8 mouse cellular contexts compared by ENCODE assay signal in genomic region chr11:101448274-101448746, GRCm38 (mm10). TPM values are rescaled to one million over a fixed set of nuclear protein-coding genes. Genes with fewer than 3 reads are reported as not detected.
DNase-seq lines count a peak whose midpoint lies in the region; ATAC-seq lines count a peak whose summit lies in the region.

Ifi35 (plus strand) TSS chr11:101448407.

- peak; percentile 48 for DNase-seq in layer of hippocampus, adult 9-11 months
- DNase-seq in layer of hippocampus, adult 18-20 months (ENCODE audit: low spot score in 2 of 2), result no peak
- DNase-seq in c-Kit-positive CD71-positive TER-119-positive erythroid progenitor cells, embryonic 14.5 days (ENCODE audit: low spot score), result peak; percentile 93
- peak; percentile 89 to 90 for DNase-seq in heart, adult 9 months (ENCODE audit: low spot score in 2 of 2)
- peak; percentile 97 for DNase-seq in lung, postnatal 36 days

- ATAC-seq in kidney, embryonic 15.5 days (replicated peaks; ENCODE audit: low FRiP score), result peak; percentile 78
- ATAC-seq in stomach, embryonic 14.5 days (ENCODE audit: insufficient number of reproducible peaks, insufficient read depth, low FRiP score, low read depth), result peak; percentile 70
- no peak for ATAC-seq in cerebellum, adult (ENCODE audit: insufficient number of reproducible peaks, low FRiP score, low TSS enrichment)

- H3K27me3 ChIP-seq in kidney, embryonic 15.5 days, result no peaks in the 10 kb centered on the region
- no peaks in the 10 kb centered on the region for H3K27me3 ChIP-seq in stomach, embryonic 14.5 days (ENCODE audit: control insufficient read depth, insufficient read depth, low read length)

- H3K27ac ChIP-seq in kidney, embryonic 15.5 days, result peak within 1 kb of the TSS; percentile 59
- H3K27ac ChIP-seq in stomach, embryonic 14.5 days (ENCODE audit: low read length), result peak within 1 kb of the TSS; percentile 77

- peak within 1 kb of the TSS; percentile 45 for H3K4me3 ChIP-seq in kidney, embryonic 15.5 days (replicated peaks)
- H3K4me3 ChIP-seq in stomach, embryonic 14.5 days (ENCODE audit: low read depth, low read length), result peak within 1 kb of the TSS; percentile 40

- H3K9me3 ChIP-seq in kidney, embryonic 15.5 days (replicated peaks), result no peaks in the 10 kb centered on the region
- no peaks in the 10 kb centered on the region for H3K9me3 ChIP-seq in stomach, embryonic 14.5 days (ENCODE audit: control insufficient read depth, low read depth, low read length)

- peak within 1 kb of the TSS; percentile 23 for H3K9ac ChIP-seq in kidney, embryonic 15.5 days
- H3K9ac ChIP-seq in stomach, embryonic 14.5 days (replicated peaks; ENCODE audit: low read depth, low read length), result peak within 1 kb of the TSS; percentile 40

- H3K36me3 ChIP-seq in kidney, embryonic 15.5 days, result peaks cover 33% of the 10 kb centered on the region
- H3K36me3 ChIP-seq in stomach, embryonic 14.5 days (ENCODE audit: control insufficient read depth, insufficient read depth, low read length), result peaks cover 21% of the 10 kb centered on the region

- WGBS in kidney, embryonic 15.5 days, result 20% methylated on average over 10 of the region's 10 CpGs
- 16% methylated on average over 10 of the region's 10 CpGs for WGBS in stomach, embryonic 14.5 days

- peak within 1 kb of the TSS; percentile 53 for H3K4me2 ChIP-seq in kidney, embryonic 15.5 days
- H3K4me2 ChIP-seq in stomach, embryonic 14.5 days (replicated peaks; ENCODE audit: low read depth, low read length), result peak within 1 kb of the TSS; percentile 59

- peaks cover 37% of the 10 kb centered on the region for H3K4me1 ChIP-seq in kidney, embryonic 15.5 days
- H3K4me1 ChIP-seq in stomach, embryonic 14.5 days (ENCODE audit: control insufficient read depth, insufficient read depth, low read length), result peaks cover 14% of the 10 kb centered on the region; the same call in 1 of the 2 replicates

RNA-seq across cellular contexts. Expression of gene Ifi35, which starts in this region (rescaled TPM):
- 1 to 10 TPM; 2.4 to 2.7 TPM for total RNA-seq in layer of hippocampus, adult 18-20 months (2021)
- polyA plus RNA-seq in kidney, embryonic 15.5 days (2015; fragmentation: Nextera tagmentation; extraction: Ambion mirVana), result 13.8 and 18.8 TPM in 2 replicates
- 22.4 and 23.0 TPM in 2 replicates for polyA plus RNA-seq in stomach, embryonic 14.5 days (2014; fragmentation: Nextera tagmentation; extraction: Ambion mirVana)

Comparison
In these comparisons a context has a peak if more than half of its experiments do, and no peak if none do; other contexts are left out.
1. DNase-seq: peak in layer of hippocampus, adult 9-11 months (single experiment), c-Kit-positive CD71-positive TER-119-positive erythroid progenitor cells, embryonic 14.5 days (single experiment), heart, adult 9 months (2 of 2) and lung, postnatal 36 days (single experiment); none in layer of hippocampus, adult 18-20 months (0 of 2).